Mouse (Mus musculus) limb, embryonic 11.5 days (tissue): Measurements from ENCODE around the gene Myo18b. TPM values are rescaled to one million over a fixed set of nuclear protein-coding genes. Genes with fewer than 3 reads are reported as not detected.

Source experiments
- ATAC-seq: fragments of 200-750 bp; cut with Nextera tagmentation; 2 replicates; pipeline ENCODE4 v1.8.0; 2017; ENCODE audit warnings: low read depth; ENCODE audit not compliant: insufficient number of reproducible peaks, low FRiP score, low TSS enrichment
- DNase-seq: peaks from one replicate; pipeline ENCODE4 v3.0.0-alpha.2; 2015; ENCODE audit warnings: low spot score
- H3K27ac ChIP-seq: fragments of 300-500 bp; sonication (generic); replicated peaks from 2 replicates; pipeline ENCODE4 v1.5.1; 2014; ENCODE audit warnings: low read depth, mild to moderate bottlenecking, low read length
- H3K27me3 ChIP-seq: fragments of 300-500 bp; sonication (generic); 2 replicates; pipeline ENCODE4 v1.6.1; 2014; ENCODE audit warnings: mild to moderate bottlenecking, low read length, mixed read lengths; ENCODE audit not compliant: control insufficient read depth, insufficient read depth
- H3K36me3 ChIP-seq: fragments of 300-500 bp; sonication (generic); 2 replicates; pipeline ENCODE4 v1.6.1; 2014; ENCODE audit warnings: mild to moderate bottlenecking, low read length, moderate library complexity, mixed read lengths; ENCODE audit not compliant: control insufficient read depth, insufficient read depth
- H3K4me1 ChIP-seq: fragments of 300-500 bp; sonication (generic); 2 replicates; pipeline ENCODE4 v1.6.1; 2014; ENCODE audit warnings: low read length, mixed read lengths; ENCODE audit not compliant: control insufficient read depth, insufficient read depth
- H3K4me2 ChIP-seq: fragments of 300-500 bp; sonication (generic); 2 replicates; pipeline ENCODE4 v1.6.1; 2014; ENCODE audit warnings: low read depth, mild to moderate bottlenecking, moderate library complexity; ENCODE audit not compliant: severe bottlenecking
- H3K4me3 ChIP-seq: fragments of 300-500 bp; sonication (generic); 2 replicates; pipeline ENCODE4 v1.5.1; 2014; ENCODE audit warnings: low read depth, low read length
- H3K9ac ChIP-seq: fragments of 300-500 bp; sonication (generic); 2 replicates; pipeline ENCODE4 v1.6.1; 2014; ENCODE audit warnings: mild to moderate bottlenecking, low read length
- H3K9me3 ChIP-seq: fragments of 300-500 bp; sonication (generic); 2 replicates; pipeline ENCODE4 v1.6.1; 2016; ENCODE audit warnings: low read length; ENCODE audit not compliant: control insufficient read depth
- WGBS: fragments of 180-500 bp; shearing (Covaris S2); extraction: QIAGEN DNeasy Blood & Tissue Kit; methylation state at CpG from one replicate; pipeline ENCODE4 v1.1.7; 2014; 5-methylcytosine and 5-hydroxymethylcytosine counted together
- polyA plus RNA-seq: library from polyadenylated mRNA; unstranded; fragments of >200 nt; fragmentation: Nextera tagmentation; extraction: Ambion mirVana; gene quantifications from 2 replicates; pipeline ENCODE4 v1.2.1, GENCODE M21; 2014

Myo18b gene
- polyA plus RNA-seq, 1 experiment from 2014 or later, result 0.48 TPM

DNA sequence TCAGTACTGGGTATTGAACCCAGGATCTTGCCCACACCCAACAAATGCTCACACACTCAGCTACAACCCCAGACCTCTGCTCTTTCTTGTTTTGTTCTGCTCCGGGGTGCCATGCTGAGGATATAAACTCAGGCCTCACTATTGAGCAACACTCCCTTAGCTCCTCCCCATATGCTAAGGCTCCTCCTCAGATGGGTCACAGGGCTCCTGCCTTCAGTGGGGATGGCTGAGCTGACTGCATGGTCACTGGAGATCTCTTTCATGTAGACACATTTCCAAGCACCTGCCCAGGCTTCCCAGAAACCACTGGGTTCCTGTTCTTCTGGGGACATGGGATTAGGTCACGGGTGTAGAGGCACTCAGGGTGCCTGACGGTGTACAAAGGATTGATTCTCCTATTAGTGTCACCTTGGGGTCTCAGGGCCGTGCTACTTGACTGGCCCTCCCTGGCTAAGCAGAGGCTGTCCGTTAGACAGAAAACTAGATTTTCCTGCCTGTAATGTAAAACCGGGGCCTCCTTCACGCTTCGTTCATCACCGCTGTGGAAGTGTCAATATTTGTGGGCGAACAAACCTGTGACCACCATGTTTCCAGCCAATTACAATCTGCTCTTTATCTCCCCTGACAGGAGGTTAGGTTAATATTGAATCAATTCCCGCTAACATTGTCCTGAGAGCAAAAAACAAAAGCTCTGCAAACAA lies 127.0 kb downstream of the Myo18b start:
- ATAC-seq (no peak), DNase-seq (no peak)
- Histone ChIP-seq H3K4me1 (no peaks in the 10 kb centered on the region), H3K4me2 (no peak overlapping the region), H3K36me3 (no peaks in the 10 kb centered on the region), H3K27me3 (no peaks in the 10 kb centered on the region), H3K9me3 (no peaks in the 10 kb centered on the region), H3K27ac (no peak overlapping the region), H3K4me3 (no peak overlapping the region), H3K9ac (no peak overlapping the region)
- WGBS, result 48% methylated on average over 11 of the region's 11 CpGs

- H3K4me3 ChIP-seq, result no peak overlapping the region
- H3K4me2 ChIP-seq, result no peak overlapping the region
- no peaks in the 10 kb centered on the region for H3K9me3 ChIP-seq
- no peaks in the 10 kb centered on the region for H3K27me3 ChIP-seq
- H3K27ac ChIP-seq, result no peak overlapping the region
- H3K36me3 ChIP-seq, result no peaks in the 10 kb centered on the region
- no peak for ATAC-seq
- no peak overlapping the region for H3K9ac ChIP-seq
- no peak for DNase-seq
- WGBS, result 95% methylated on average over 5 of the region's 5 CpGs
- H3K4me1 ChIP-seq, result no peaks in the 10 kb centered on the region
Observed at GRCm38 (mm10) chr5:112768556-112768955, 127.6 kb downstream of the Myo18b start.

DNA sequence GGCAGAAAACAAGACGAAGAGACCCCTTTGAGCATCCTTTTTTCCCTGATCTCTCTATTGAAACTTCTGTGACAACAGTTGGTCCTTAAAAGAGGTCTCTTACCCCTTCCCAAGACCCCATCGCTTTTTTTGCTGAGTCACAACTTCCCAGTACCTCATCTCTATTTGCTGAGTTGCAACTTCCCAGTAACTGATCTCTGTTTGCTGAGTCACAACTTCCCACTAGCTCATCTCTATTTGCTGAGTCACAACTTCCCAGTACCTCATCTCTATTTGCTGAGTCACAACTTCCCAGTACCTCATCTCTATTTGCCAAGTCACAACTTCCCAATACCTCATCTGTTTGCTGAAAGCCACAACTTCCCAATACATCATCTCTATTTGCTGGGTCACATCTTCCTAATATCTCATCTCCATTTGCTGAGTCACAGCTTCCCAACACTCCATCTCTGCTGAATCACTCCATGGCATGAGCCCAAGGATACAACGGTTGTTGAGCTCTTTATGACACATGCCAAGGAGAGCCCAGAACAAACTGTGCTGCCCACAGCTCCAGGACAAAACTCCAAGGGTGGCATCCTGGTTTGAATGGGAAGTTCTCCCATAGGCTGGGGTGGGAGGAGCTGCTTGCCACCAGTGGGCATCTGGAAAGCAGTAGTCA lies 134.6 kb downstream of the Myo18b start:
- WGBS, result 79% methylated on average over 3 of the region's 3 CpGs
- H3K9me3 ChIP-seq, result no peaks in the 10 kb centered on the region
- no peaks in the 10 kb centered on the region for H3K36me3 ChIP-seq
- no peak overlapping the region for H3K4me3 ChIP-seq
- ATAC-seq (no peak), DNase-seq (no peak)
- H3K27ac ChIP-seq, result no peak overlapping the region
- H3K4me1 ChIP-seq, result no peaks in the 10 kb centered on the region
- no peaks in the 10 kb centered on the region for H3K27me3 ChIP-seq
- no peak overlapping the region for H3K9ac ChIP-seq
- no peak overlapping the region for H3K4me2 ChIP-seq

DNA sequence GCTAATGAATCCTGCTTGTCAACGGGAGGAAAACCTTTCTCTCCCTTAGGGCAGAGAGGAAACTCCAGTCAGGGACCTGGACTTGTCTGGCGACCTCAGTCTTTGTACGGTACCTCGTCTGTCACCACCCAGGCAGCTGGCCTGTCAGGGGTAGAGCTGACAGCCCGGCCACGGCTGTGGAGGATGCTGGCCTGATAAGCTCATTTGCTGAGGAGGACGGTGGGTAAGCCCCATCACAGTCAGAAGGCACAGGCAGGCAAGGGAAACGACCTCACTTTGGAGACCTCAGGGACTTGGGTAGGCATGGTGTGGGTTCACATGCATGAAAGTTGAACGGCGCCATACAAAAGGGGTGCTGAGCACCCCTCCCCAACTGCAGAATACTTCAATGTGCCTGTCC lies 140.6 kb downstream of the Myo18b start:
- no peaks in the 10 kb centered on the region for H3K4me1 ChIP-seq
- H3K4me2 ChIP-seq, result no peak overlapping the region
- H3K4me3 ChIP-seq, result no peak overlapping the region
- H3K36me3 ChIP-seq, result no peaks in the 10 kb centered on the region
- WGBS, result 27% methylated on average over 10 of the region's 10 CpGs
- DNase-seq (no peak), ATAC-seq (no peak)
- no peaks in the 10 kb centered on the region for H3K9me3 ChIP-seq
- no peaks in the 10 kb centered on the region for H3K27me3 ChIP-seq
- H3K27ac ChIP-seq, result no peak overlapping the region
- H3K9ac ChIP-seq, result no peak overlapping the region

- WGBS, result 43% methylated on average over 5 of the region's 5 CpGs
- no peak overlapping the region for H3K4me3 ChIP-seq
- DNase-seq, result no peak
- no peaks in the 10 kb centered on the region for H3K27me3 ChIP-seq
- H3K4me2 ChIP-seq, result no peak overlapping the region
- H3K9ac ChIP-seq, result no peak overlapping the region
- no peak overlapping the region for H3K27ac ChIP-seq
- H3K4me1 ChIP-seq, result no peaks in the 10 kb centered on the region; the same call in 1 of the 2 replicates
- H3K36me3 ChIP-seq, result no peaks in the 10 kb centered on the region
- H3K9me3 ChIP-seq, result no peaks in the 10 kb centered on the region
- ATAC-seq, result no peak
Observed at GRCm38 (mm10) chr5:112749634-112750033, 146.5 kb downstream of the Myo18b start.

GRCm38 (mm10) chr5:112748001-112748719 lies 148.0 kb downstream of the Myo18b start:
- peak; percentile 56 for DNase-seq
- Histone ChIP-seq H3K27ac (no peak overlapping the region), H3K4me3 (no peak overlapping the region), H3K4me2 (peak overlapping the region; percentile 28; the same call in 1 of the 2 replicates), H3K4me1 (no peaks in the 10 kb centered on the region; the same call in 1 of the 2 replicates), H3K36me3 (no peaks in the 10 kb centered on the region), H3K27me3 (no peaks in the 10 kb centered on the region), H3K9me3 (no peaks in the 10 kb centered on the region), H3K9ac (no peak overlapping the region; the same call in 1 of the 2 replicates)
- 11% methylated on average over 21 of the region's 21 CpGs for WGBS
- ATAC-seq, result no peak

DNA sequence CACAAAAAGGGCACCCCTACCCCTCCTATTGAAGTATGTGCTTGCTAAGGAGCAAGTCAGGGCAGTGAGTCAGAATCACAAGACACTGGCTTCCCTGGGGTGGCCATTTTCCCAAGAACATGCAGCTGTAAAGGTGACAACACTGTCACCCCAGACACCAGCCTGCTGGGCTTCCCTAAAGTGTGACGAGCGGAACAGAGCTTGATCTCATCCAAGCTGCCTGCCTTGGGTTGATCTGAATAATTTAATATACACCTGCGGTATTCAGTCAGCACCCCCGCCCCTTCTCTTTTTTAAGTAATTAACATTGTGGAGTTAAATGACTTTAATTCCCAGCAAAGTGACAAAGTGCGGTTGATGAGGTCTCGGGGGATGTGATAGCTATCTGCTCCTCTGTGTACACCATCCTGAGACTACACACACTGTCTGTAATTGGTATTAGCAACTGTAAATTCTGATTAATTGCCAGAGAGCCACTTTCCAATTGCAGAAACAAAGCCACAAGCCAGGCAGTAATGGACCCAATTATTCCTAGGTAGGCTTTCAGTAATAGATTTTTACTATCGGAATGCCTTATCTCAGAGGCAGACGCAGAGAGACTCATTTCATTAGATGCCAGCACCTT lies 148.7 kb downstream of the Myo18b start:
- Histone ChIP-seq H3K4me2 (peak overlapping the region; percentile 28; the same call in 1 of the 2 replicates), H3K27me3 (no peaks in the 10 kb centered on the region), H3K27ac (no peak overlapping the region), H3K4me1 (no peaks in the 10 kb centered on the region; the same call in 1 of the 2 replicates), H3K9ac (no peak overlapping the region), H3K36me3 (no peaks in the 10 kb centered on the region), H3K4me3 (no peak overlapping the region), H3K9me3 (no peaks in the 10 kb centered on the region)
- no peak for DNase-seq
- 31% methylated on average over 8 of the region's 8 CpGs for WGBS
- ATAC-seq, result no peak

DNA sequence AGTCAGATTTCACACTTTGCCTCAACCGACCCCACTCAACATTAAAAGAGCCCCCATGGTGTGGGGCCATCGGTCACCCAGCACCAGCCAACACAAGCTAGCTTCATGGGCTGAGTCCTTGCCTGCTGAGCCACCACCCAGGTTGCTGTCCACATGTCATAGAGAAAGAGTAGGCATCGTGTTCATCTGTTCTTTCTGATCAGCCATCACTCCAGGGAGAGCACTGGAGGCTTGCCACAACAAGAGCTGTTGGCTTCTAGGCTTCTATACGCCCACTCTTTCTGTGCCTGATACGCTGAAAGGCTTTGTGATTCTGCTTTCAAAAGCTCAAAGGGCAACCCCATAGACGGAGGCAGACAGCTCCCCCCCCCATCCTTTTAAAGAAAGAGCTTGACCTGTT lies 151.0 kb downstream of the Myo18b start:
- no peak for ATAC-seq
- H3K9me3 ChIP-seq, result no peaks in the 10 kb centered on the region
- no peak overlapping the region for H3K27ac ChIP-seq
- 81% methylated on average over 6 of the region's 6 CpGs for WGBS
- no peak overlapping the region for H3K4me2 ChIP-seq
- no peaks in the 10 kb centered on the region for H3K27me3 ChIP-seq
- DNase-seq, result no peak
- H3K4me3 ChIP-seq, result no peak overlapping the region
- no peaks in the 10 kb centered on the region; the same call in 1 of the 2 replicates for H3K4me1 ChIP-seq
- H3K9ac ChIP-seq, result no peak overlapping the region
- no peaks in the 10 kb centered on the region for H3K36me3 ChIP-seq
